Mouse (Mus musculus) A20 (cell line): ENCODE data around the gene Trappc13.
"Not testable (repeated sequence)": the region's sequence is repeated elsewhere in the genome, so short reads cannot be mapped to it uniquely, and the experiment has no call there.

Experiments used
- DNase-seq: peaks from one replicate; pipeline ENCODE4 v3.0.0-alpha.2; 2011; ENCODE audit warnings: low read depth, low spot score

Trappc13 gene

DNA sequence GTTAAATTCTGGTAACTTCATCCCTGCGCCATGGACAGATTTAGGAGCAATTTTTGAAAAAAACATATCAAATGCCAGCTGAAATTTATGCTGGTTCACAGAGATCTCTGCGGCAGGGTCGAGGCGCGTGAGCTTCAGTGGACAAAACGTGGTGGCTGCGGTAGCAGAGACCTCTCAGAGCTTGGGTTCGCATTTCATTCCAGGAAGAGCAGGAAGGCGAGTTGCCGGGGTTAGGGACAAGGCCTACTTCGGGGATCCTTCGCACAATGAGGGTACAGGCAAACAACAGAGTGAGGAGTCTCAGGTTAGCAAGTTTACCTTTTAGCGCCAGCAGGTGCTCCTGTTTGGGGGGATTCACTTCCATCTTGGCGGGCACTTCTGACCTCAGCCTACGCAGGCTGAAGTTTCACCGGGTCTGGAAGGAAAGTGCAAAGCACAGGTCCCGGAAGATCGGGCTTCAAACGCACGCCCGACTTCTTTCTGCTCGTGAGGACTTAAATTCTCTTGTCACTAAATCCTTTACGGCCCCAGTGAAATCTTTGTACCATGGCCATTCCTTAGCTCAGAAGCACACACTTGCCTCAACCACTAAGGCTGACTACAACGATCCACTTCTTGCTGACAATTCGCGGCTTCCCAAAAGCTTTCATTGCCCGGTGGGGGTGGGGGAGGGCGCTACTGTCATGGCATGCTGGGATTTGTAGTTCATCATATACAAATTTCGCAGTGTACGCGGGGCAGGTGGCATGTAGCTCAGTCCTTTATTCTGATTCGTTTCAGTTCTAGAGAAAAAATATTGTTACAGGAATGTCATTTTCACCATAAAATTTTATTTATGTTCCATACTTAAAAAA lies at the start of gene Trappc13:
TSS of gene Trappc13 (minus strand) at position 674 of the 854 bp plus-strand sequence.
- peak; percentile 95 for DNase-seq

DNA sequence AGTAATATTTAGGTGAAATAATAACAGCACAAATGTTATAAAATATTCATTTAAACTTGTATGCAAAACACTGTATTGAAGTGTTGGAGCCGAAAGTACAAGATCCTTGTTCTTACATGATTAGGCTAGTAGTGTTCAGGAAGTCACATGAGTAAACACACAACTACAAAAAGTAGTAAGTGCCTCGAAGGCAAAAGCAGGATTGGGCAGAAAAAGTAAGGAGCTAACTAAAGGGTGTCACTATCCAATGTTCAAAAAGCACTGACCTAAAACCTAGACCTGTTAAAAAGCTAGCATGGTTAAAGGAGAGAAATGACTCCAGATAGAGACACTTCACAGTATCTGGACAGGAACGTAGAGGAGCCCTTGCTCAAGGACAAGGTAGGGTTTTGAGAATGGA lies 49.2 kb upstream of the Trappc13 start:
- peak; percentile 57 for DNase-seq

DNA sequence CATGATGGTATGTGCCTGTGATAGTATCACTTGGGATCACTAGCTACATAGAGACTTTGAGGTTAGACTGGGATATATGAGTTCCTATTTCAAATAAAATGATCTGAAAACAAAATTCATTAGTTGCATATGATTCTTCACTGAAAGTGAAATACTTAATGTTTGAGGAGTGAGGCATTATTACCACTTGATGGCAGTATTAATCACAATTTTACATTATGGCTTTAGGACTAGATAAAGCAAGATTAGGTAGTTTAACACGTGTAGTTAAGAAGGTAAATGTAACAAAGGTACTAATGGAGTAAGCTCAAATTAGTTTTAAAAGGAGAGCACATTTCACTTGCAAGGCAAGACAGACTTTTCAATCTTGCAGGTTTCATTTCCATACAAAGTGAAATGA lies 26.0 kb upstream of the Trappc13 start:
- DNase-seq, result peak; percentile 24

GRCm38 (mm10) chr13:104195891-104196290 lies 17.6 kb upstream of the Trappc13 start:
- DNase-seq, result not testable (repeated sequence)

DNA sequence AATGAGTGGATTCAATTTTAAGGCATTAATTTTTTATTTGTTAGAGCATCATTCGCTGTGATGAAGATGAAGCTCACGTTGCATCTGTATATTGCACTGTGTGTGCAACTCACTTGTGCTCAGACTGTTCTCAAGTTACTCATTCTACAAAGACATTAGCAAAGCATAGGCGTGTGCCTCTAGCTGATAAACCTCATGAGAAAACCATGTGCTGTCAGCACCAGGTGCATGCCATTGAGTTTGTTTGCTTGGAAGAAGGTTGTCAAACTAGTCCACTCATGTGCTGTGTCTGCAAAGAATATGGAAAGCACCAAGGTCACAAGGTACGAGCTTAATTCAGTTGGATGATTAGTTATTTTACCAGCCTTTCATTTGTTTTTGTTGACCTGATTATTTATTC lies 9.1 kb upstream of the Trappc13 start:
- no peak for DNase-seq

DNA sequence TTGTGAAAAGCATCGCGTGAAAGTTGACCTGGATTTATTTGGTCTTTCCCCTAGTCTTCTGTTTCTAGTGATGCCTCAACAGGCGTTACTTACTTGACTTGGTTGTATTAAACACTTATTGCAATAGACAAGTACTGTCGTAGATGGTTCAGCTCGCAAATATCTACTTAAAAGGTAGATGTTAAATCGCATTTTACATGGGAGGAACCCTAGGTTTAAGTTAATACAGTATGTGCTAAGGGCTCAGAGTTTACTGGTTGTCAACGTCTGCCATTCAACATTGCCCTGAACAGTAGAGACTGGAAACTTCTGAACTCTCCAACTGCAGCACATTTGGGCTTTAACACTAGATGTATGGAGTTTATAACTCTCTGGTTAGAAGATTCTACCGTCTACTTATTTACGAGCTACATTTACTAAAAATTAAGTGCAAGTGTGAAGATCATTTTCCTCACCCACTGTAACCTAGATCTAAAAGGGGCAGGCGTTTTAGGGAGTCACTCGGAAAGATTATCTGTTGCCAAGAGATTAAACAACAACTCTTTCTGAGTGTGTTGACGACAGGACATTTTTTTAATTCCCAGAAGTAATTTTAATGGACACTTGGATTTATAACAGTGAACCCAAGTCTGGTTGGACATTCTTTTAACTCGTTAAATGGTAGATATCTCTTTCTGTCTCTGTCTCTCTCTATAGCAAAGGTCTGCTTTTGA lies 1.1 kb upstream of the Trappc13 start:
- DNase-seq, result no peak

DNA sequence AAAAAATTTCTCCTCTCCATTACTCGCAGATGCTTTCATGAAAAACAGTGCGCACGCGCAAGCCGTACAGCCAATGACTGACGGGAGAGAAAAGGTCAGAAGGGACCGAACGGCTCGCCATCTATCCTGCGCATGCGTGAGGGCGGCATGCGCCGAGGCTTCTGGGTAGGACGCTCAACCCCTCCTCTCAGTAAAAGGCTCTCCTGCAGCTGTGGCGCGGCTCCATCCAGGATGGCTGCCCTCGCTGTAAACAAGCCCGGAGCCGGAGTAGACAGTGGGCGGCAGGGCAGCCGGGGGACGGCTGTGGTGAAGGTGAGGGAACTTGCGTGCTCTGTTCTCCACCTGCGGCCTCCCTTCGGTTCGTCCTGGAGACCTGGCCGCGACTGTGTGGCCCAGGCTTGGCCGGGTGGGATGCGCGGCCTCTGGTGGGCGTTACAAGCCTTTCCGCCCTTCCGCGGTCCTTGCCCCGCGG lies 417 bp upstream of the Trappc13 start, which contains the start of gene Trim23:
TSS of gene Trim23 (plus strand) at position 148 of the 472 bp plus-strand sequence.
- DNase-seq, result peak; percentile 99

- DNase-seq, result no peak
Observed at GRCm38 (mm10) chr13:104176874-104177273, 1.4 kb downstream of the Trappc13 start.

DNA sequence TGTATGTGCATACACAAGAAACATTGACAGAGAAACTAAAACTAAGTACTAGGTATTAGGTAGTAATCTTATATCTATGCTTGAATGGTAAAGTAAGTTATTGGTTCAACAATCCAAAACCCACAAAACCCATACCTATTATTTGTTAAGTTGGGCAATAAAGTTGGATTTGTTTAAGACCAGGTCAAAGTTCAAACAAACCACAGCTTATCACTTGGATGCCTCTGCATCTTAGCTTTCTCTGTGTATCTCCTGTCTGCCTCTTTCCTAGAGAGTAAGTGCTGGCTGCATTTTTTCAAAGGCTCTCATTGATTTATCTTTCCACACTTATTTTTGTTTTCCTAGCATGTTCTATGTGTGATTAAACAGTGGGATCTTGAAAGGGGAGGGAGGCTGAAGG lies 5.8 kb downstream of the Trappc13 start:
- no peak for DNase-seq

- no peak for DNase-seq
Observed at GRCm38 (mm10) chr13:104171711-104172110, 6.6 kb downstream of the Trappc13 start.

- DNase-seq, result no peak
Observed at GRCm38 (mm10) chr13:104155686-104156085, 22.6 kb downstream of the Trappc13 start.

- DNase-seq, result no peak
Observed at GRCm38 (mm10) chr13:104155106-104155505, 23.2 kb downstream of the Trappc13 start.

GRCm38 (mm10) chr13:104154180-104154579 lies 24.1 kb downstream of the Trappc13 start:
- DNase-seq, result no peak

- no peak for DNase-seq
Observed at GRCm38 (mm10) chr13:104145646-104146045, 32.6 kb downstream of the Trappc13 start.

DNA sequence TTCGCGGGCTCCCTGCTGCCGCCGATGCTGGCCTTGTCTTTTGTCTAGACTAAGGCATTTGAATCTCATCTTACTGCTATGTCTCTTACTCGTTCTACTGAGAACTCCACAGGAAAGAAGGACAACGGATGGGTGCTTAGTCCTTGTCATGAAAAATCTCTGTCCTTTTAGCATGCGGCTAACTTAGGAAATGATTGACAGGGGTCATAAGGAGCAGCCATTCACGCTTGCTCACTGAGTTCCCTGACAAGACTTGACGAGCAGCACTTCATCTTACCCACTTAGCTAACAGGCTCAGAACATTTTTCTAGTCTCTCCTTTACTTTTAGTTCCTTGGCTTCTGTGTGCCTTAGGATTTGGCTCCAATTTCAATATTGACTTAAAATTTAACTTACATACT lies 33.4 kb downstream of the Trappc13 start:
- DNase-seq, result no peak

DNA sequence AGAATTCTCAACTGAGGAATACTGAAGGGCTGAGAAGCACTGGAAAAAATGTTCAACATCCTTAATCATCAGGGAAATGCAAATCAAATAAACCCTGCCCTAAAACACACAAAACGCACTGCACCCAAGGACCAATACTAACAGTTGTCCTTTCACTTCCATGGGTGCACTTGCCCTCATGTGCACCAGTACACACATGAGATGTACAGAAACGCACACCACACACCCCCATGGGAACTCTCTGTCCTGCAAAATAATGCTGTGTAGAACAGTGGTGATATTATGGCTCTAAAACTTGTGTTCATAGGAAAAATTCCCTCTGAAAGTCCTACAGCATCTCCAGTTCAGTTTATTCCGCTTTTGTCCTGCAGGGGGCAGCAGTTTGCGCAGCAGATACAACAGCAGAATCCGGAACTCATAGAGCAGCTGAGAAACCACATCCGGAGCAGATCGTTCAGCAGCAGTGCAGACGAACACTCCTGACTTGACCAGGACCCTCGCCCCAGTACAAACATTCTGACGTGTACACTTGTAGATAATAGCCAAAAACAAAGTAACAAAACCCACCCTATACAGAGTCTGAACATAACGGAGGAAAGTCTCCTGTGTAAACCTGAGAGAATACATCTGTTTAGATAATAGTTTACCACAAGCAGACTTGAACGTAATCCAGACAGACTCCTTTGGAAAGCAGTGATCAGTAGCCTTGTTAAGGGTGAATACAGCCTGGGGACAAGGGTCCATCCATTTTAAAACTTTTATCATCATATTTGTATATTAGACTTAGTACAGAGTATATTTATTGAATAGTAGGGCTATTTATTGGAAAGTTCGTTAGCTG lies 38.7 kb downstream of the Trappc13 start:
- DNase-seq, result peak; percentile 83

DNA sequence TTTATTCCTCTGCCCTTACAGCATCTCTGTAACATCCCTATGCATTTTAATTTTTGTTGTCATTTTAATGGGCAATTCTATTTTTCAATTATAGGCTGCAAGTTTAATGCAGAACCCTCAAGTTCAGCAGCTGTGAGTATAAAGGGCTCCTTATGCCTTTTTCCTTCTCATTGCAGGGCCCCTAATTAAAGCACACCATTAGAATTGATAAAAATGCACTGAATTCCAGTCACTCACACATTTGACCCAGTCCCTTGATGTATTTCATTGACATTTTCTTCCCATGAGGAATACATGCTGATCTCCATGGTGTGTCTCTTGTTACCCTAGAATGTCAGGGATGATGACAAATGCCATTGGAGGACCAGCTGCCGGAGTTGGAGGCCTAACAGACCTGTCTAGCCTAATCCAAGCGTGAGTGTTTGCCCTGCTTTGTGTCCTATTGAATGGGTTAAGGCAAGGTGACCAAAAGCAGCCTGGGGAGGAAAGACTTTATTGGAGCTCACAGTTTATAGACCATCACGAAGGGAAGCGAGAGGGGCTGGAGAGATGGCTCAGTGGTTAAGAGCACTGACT lies 43.7 kb downstream of the Trappc13 start:
- DNase-seq, result no peak

DNA sequence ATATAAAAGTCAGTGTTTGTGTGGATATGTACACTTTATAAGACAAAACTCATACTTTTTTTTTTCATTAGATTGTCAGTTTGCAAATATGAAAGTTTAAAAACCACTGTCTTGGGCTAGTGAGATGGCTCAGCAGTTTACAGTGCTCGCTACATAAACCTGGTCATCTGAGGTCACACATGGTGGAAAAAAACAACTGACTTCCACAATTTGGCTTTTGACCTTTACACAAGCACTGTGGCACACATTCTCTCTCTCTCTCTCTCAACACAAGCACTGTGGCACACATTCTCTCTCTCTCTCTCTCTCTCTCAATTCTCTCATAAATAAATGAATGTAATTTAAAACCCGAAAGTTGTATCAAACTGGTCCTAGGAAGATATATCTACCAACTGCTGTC lies 45.7 kb downstream of the Trappc13 start:
- DNase-seq, result no peak

GRCm38 (mm10) chr13:104123662-104124381 lies 54.4 kb downstream of the Trappc13 start:
- no peak for DNase-seq

GRCm38 (mm10) chr13:104122078-104122840 lies 56.0 kb downstream of the Trappc13 start:
- peak; percentile 90 for DNase-seq
